Mouse (Mus musculus) layer of hippocampus, postnatal 14 days (tissue): Measurements from ENCODE around the gene Tma7. TPM values are rescaled to one million over a fixed set of nuclear protein-coding genes. Genes with fewer than 3 reads are reported as not detected.
A peak's percentile ranks its signal among the peaks of the same experiment; 100 is the strongest.

Source experiments
- DNase-seq, 2 experiments: peaks; one replicate each; pipeline ENCODE4 v3.0.0; 2021 to 2022; ENCODE audit warnings: low spot score in 2 of 2, mixed read lengths in 1 of 2
- total RNA-seq, 2 experiments: library from RNA; stranded (reverse); gene quantifications; 2 replicates each; pipeline ENCODE4 v1.2.3; 2021

Gene Tma7
- total RNA-seq, 2 experiments from 2014 or later, result 304 to 316 TPM

- no peak for DNase-seq
Measured at GRCm38 (mm10) chr9:109104083-109104482, 21.7 kb upstream of the Tma7 start.

DNA sequence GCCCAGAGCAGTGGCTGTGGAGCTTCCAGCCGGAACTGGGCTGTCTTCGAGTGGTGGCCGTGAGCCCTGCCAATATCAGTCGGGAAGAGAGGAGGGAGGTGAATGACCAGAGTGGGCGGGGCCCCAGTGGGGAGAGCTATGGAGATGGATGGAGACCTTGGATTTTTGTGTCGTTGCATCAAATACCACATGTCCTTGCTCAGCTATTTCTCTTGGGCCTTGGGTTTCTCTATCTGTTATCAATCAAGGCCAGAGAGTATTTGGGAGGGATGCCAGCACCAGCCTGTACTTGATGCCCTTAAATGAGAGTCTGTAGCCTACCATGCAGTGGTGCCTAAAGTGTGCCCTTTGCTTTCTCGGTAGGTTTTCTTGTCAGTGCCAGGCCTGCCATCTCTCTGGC is 20.9 kb upstream of the Tma7 start:
- no peak for DNase-seq

- no peak for DNase-seq
Measured at GRCm38 (mm10) chr9:109102541-109102940, 20.2 kb upstream of the Tma7 start.

GRCm38 (mm10) chr9:109101933-109102445 is 19.6 kb upstream of the Tma7 start:
- no peak for DNase-seq

DNA sequence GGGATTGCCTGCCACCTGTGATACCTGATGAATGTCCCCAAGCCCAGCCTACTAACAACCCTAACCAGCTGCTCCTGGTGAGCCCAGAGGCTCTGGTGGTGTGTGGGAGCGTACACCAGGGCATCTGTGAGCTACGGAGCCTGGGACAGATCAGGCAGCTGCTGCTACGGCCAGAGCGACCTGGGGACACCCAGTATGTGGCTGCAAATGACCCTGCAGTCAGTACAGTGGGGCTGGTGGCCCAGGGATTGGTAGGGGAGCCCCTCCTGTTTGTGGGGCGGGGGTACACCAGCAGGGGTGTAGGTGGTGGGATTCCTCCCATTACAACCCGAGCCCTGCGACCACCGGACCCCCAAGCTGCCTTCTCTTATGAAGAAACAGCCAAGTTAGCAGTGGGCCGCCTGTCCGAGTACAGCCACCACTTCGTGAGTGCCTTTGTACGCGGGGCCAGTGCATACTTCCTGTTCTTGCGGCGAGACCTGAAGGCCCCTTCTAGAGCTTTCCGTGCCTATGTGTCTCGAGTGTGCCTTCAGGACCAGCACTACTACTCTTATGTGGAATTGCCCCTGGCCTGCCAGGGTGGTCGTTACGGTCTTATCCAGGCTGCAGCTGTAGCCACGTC is 18.0 kb upstream of the Tma7 start:
- DNase-seq, result no peak

- peak; percentile 32 to 55 for DNase-seq
Measured at GRCm38 (mm10) chr9:109098969-109099368, 16.6 kb upstream of the Tma7 start.

GRCm38 (mm10) chr9:109098366-109098765 is 16.0 kb upstream of the Tma7 start:
- no peak for DNase-seq

DNA sequence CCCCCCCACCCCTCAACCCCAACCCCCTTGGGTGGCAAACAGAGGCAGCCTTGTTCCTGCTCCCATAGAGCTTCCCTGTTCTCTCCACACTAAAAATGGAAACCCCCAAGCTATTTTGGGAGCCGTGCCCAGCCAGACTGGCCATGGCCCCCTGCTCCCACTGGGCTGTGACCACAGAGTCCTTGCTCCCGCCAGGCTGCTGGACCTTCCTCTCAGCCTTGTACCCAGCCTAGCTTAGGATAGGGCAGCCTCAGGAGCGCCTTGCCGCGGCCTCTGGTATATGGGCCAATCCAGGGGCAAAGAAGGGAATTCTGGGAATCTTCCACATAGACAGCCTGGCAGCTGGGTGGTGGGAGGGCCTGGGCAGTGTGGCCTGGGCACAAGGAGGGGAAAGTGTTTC is 15.4 kb upstream of the Tma7 start:
- peak; percentile 70 to 87 for DNase-seq

- no peak for DNase-seq
Measured at GRCm38 (mm10) chr9:109097291-109097690, 14.9 kb upstream of the Tma7 start.

DNA sequence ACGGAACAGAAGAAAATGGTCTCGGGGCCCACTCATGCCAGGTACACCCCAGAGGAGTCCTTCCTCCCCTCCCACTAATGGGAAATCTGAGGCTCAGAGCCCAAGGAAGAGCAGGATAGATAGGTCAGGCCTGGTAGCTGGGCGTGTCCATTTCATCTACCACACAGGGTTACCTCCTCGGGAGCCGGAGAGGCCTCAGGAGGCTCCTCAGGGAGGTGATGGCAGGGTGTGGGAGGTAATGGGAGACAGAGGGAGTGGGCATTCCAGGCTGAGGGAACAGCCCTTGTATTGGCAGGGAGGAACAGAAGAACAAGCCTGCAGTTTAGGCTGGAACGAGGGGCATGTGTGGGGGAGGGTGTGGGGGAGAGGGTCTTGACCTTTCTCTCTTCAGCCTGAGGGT is 14.5 kb upstream of the Tma7 start:
- no peak for DNase-seq

DNA sequence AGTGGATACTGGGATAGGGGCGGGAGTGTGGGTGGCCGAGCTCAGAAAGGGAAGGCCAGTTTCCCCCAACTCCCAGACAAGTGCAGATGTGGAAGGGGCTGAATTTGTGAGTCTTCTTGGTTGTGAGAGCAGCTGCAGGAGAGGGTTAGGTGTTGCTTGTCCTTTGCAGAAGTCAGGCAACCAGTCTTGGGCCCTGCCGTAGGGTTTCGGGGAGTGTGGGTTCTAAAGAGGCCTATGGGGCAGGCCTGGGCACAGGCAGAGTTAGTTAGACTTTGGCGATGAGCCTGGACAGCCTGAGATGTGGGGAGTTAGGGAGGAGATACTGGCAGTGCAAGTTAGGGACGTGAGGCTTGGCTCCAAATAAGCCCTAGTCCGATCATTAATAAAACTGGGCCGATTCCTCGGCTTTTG is 13.9 kb upstream of the Tma7 start:
- peak; percentile 27 to 60 for DNase-seq

GRCm38 (mm10) chr9:109095137-109095982 is 13.0 kb upstream of the Tma7 start, which contains the start of gene Plxnb1:
TSS of gene Plxnb1 (plus strand) at chr9:109095389.
- DNase-seq, result peak; percentile 76 to 80

GRCm38 (mm10) chr9:109094553-109095136 is 12.3 kb upstream of the Tma7 start:
- no peak for DNase-seq

GRCm38 (mm10) chr9:109093786-109094552 is 11.6 kb upstream of the Tma7 start:
- DNase-seq, result no peak

- DNase-seq, result no peak
Measured at GRCm38 (mm10) chr9:109092799-109093198, 10.4 kb upstream of the Tma7 start.

- DNase-seq, result no peak
Measured at GRCm38 (mm10) chr9:109091802-109092201, 9.4 kb upstream of the Tma7 start.

DNA sequence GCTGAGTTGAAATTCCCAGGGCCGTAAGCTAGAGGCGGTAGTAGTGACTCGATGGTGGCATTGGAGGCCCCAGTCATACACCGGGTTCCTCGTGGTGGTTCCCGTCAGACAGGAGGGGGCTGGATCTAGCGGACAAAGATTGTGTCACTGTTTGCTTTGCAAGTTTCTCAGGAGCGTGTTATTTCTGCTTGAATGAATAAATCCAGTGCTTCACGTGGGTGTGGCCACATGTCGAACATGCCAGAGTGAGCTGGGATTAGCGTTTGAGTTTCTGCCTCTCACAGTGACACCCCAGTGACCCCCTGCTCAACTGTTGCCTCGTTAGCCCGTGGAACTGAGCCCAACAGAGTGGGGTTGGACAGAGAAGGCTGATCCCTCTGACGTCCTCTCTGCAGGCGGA is 8.1 kb upstream of the Tma7 start:
- no peak for DNase-seq

DNA sequence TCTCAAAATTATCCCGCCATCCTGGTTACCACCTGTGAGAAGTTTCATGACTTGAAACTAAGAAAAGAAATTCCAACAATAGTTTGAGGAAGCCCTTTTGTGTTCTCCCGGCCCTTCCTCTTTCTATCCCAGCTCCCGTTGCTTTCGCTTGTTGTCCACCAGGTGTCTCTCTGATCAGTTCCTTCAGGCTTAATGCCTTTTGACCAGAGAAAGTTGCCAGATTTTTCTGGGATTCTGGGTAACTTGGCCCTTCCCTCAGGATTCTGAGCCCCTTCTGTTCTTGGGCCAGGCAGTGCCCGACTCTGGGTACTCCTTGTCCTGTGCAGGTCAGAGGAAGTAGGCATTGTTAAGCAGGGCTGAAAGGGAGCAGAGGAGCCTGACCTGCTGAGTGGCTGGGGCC is 5.6 kb upstream of the Tma7 start:
- peak; percentile 43 to 80 for DNase-seq

- DNase-seq, result no peak
Measured at GRCm38 (mm10) chr9:109084922-109085321, 2.5 kb upstream of the Tma7 start.

- DNase-seq, result no peak
Measured at GRCm38 (mm10) chr9:109081749-109082123, 651 bp downstream of the Tma7 start.

DNA sequence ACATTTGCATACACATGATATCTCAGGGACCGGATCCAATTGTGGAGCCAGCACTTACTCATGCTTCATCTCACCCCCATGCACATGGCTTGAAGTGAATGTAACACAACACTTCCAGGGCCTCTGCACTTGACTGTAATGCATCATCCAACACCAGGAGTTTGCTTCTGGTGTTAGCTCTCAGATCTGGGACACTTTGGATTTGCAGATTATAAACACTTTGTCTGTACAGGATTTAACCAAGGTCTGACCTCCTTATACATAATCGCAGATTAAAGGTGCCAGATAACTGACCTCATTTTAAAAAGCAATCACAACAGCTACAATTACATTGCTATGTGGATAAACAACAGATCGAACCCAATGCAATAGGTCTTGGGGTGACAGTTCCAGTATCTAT is 1.9 kb downstream of the Tma7 start:
- DNase-seq, result no peak
